Mouse (Mus musculus): Measurements from ENCODE around the gene Slc22a26.
"Not testable (repeated sequence)": the region's sequence is repeated elsewhere in the genome, so short reads cannot be mapped to it uniquely, and the experiment has no call there.

The Slc22a26 gene

DNA sequence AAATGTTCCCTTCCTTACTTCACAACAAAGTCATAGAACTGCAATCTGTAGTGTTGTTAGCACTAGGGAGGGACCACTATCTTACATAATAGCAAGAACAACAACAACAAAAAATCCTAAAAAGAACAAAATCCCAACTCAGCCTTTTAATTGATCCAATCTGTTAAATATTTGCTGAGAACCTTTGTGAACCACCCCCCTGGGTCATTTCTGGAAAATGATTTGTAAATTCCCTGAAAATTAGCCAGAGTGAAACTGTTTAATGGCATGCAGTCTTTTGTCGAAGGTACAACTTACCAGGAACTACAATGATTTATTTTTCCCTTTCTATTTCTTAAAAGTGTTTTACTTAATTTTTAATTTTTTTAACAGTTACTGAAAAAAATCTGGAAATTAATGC is at the start of gene Slc22a26:
Slc22a26 (minus strand) TSS at position 97 of the 400 bp plus-strand sequence.
- DNase-seq = peak; percentile 78

GRCm38 (mm10) chr19:7829851-7830250 is 27.4 kb upstream of the Slc22a26 start:
- no peak for DNase-seq

DNA sequence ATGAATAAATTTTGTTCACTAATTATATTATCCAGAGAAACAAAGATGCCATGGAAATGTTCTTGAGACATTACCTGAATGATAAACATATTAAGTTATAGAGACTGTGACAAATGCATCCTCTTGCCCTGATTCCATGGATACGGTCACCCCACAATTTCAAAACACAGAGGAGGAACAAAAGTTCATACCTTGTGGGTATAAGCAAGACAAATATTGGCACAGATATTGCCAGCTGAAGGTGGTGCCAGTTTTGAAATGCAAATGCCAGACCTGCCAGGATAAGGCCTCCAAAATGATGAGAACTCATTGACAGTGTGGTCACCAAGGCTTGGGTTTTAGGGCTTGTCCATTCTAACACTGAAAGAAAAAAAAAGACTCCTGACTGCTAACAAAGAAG is 11.9 kb downstream of the Slc22a26 start:
- no peak for DNase-seq

DNA sequence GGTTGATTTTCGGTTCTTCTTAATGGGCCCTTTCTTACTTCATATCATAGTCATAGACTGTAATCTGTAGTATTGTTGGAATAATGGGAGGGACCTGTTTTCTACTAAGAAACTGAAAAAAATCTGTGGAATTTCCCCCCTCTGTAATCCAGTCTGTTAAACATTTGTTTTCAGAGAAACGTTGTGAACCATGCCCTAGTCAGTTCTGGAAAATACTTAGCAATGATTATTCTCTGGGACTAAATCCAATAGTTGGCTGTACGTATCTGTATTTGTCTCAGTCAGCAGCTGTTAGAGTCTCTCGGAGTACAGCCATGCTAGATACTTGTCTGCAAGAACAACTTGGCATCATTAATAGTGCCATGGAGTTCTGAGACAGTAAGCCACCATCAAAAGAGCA is 27.2 kb downstream of the Slc22a26 start:
- DNase-seq = peak; percentile 81

DNA sequence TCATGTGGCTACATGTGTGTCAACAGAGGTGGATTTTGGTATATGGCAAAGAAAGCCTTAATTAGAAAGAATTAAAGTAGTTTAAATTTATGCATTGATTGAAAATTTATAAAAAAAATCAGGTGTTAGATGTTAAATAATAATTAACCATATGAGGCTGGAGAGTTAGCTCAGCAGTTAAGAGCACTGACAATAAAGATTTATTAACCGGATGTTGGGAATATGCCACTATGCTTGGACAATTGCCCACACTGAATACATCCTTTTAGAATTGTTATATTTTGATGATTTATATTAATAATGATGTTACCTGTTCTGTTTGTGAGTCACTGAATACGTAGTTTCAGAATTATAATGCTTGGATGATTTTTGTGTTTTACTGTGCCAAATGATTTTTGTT is 36.3 kb downstream of the Slc22a26 start:
- peak; percentile 18 for DNase-seq

- peak; percentile 63 for DNase-seq
Observed at GRCm38 (mm10) chr19:7765599-7765998, 36.9 kb downstream of the Slc22a26 start.

GRCm38 (mm10) chr19:7753371-7753770 is 49.1 kb downstream of the Slc22a26 start:
- not testable (repeated sequence) for DNase-seq

All from kidney, adult 9 months (tissue).